Mouse (Mus musculus) C2C12 (cell line): ENCODE results near the gene Casp9. TPM values are rescaled to one million over a fixed set of nuclear protein-coding genes. Genes with fewer than 3 reads are reported as not detected.

Source experiments
- H3K27me3 ChIP-seq: one replicate; pipeline ENCODE4 v1.6.1; 2011; ENCODE audit not compliant: control insufficient read depth, insufficient read depth, insufficient read length
- H3K36me3 ChIP-seq: one replicate; pipeline ENCODE4 v1.6.1; 2011; ENCODE audit not compliant: control insufficient read depth, insufficient read depth
- H3K4me3 ChIP-seq: one replicate; pipeline ENCODE4 v1.5.1; 2011; ENCODE audit warnings: mild to moderate bottlenecking, control low read depth; ENCODE audit not compliant: poor library complexity, insufficient read depth, severe bottlenecking
- H3K79me2 ChIP-seq: one replicate; pipeline ENCODE4 v1.6.1; 2011; ENCODE audit not compliant: control insufficient read depth, insufficient read depth
- H3K79me3 ChIP-seq: one replicate; pipeline ENCODE4 v1.6.1; 2011; ENCODE audit warnings: low read depth, control low read depth
- H3ac ChIP-seq: one replicate; pipeline ENCODE3; 2011; ENCODE audit warnings: low read depth; ENCODE audit not compliant: control insufficient read depth, insufficient read length
- CEBPB ChIP-seq: IDR thresholded peaks from one replicate; pipeline ENCODE4 v1.6.1; 2011; ENCODE audit warnings: low read depth, mild to moderate bottlenecking, control low read depth, moderate library complexity
- CTCF ChIP-seq: IDR thresholded peaks from one replicate; pipeline ENCODE4 v1.5.1; 2011; ENCODE audit not compliant: control insufficient read depth, insufficient read depth, insufficient read length
- FOSL1 ChIP-seq: IDR thresholded peaks from one replicate; pipeline ENCODE4 v1.8.0; 2011; ENCODE audit warnings: mild to moderate bottlenecking, low read length; ENCODE audit not compliant: poor library complexity, insufficient read depth, severe bottlenecking
- MAX ChIP-seq: IDR thresholded peaks from one replicate; pipeline ENCODE4 v1.6.1; 2011; ENCODE audit warnings: mild to moderate bottlenecking, control low read depth
- MYOD1 ChIP-seq: IDR thresholded peaks from one replicate; pipeline ENCODE4 v1.6.1; 2011; ENCODE audit warnings: low read depth; ENCODE audit not compliant: control insufficient read depth, insufficient read length
- MYOG ChIP-seq: IDR thresholded peaks from one replicate; pipeline ENCODE4 v1.6.1; 2011; ENCODE audit not compliant: control insufficient read depth, insufficient read length; ENCODE audit errors: extremely low read depth
- USF1 ChIP-seq: IDR thresholded peaks from one replicate; pipeline ENCODE4 v1.6.1; 2011; ENCODE audit warnings: low read depth, mild to moderate bottlenecking, control low read depth, moderate library complexity
- polyA plus RNA-seq: library from polyadenylated mRNA; unstranded; fragments of >200 nt; fragmentation: generic; extraction: Trizol; gene quantifications from one replicate; pipeline ENCODE4 v1.2.1, GENCODE M21; 2012; ENCODE audit warnings: missing spikeins

Casp9 gene
- polyA plus RNA-seq, 1 experiment = 17.0 TPM

- H3K79me2 ChIP-seq = no peaks in the 10 kb centered on the region
- no peaks in the 10 kb centered on the region for H3K36me3 ChIP-seq
- H3K27me3 ChIP-seq = no peaks in the 10 kb centered on the region
- no peak overlapping the region for H3K4me3 ChIP-seq
- H3K79me3 ChIP-seq = no peaks in the 10 kb centered on the region
- no peak for TF ChIP-seq MYOD1
- TF ChIP-seq CTCF = no peak
- TF ChIP-seq MYOG = no peak
- TF ChIP-seq USF1 = no peak
- TF ChIP-seq MAX = no peak
- no peak for TF ChIP-seq CEBPB
- no peak for TF ChIP-seq FOSL1
- no peak overlapping the region for H3ac ChIP-seq
Observed at GRCm38 (mm10) chr4:141822089-141822488, 28.7 kb downstream of the Casp9 start.

GRCm38 (mm10) chr4:141822979-141823378, 29.6 kb downstream of the Casp9 start:
- Histone ChIP-seq H3ac (no peak overlapping the region), H3K79me2 (no peaks in the 10 kb centered on the region)

GRCm38 (mm10) chr4:141826060-141826459, 32.6 kb downstream of the Casp9 start, which contains the start of gene Cela2a:
TSS of gene Cela2a (minus strand) at chr4:141826160.
- H3K79me3 ChIP-seq = no peaks in the 10 kb centered on the region
- no peak within 1 kb of the TSS for H3K4me3 ChIP-seq
- H3K27me3 ChIP-seq = no peaks in the 10 kb centered on the region
- H3K36me3 ChIP-seq = no peaks in the 10 kb centered on the region
- TF ChIP-seq FOSL1 = no peak
- no peak for TF ChIP-seq MAX
- TF ChIP-seq CEBPB = no peak
- no peak for TF ChIP-seq CTCF
- no peak for TF ChIP-seq MYOG
- TF ChIP-seq USF1 = no peak
- no peak for TF ChIP-seq MYOD1
- H3ac ChIP-seq = no peak within 1 kb of the TSS
- no peaks in the 10 kb centered on the region for H3K79me2 ChIP-seq

More at GRCm38 (mm10) chr4:141822979-141823378, 29.6 kb downstream of the Casp9 start:
- no peak overlapping the region for H3K4me3 ChIP-seq
- H3K27me3 ChIP-seq = no peaks in the 10 kb centered on the region
- H3K79me3 ChIP-seq = no peaks in the 10 kb centered on the region
- H3K36me3 ChIP-seq = no peaks in the 10 kb centered on the region
- TF ChIP-seq MYOD1 (no peak), MAX (no peak), USF1 (no peak), CEBPB (no peak), CTCF (no peak), FOSL1 (no peak), MYOG (no peak)

GRCm38 (mm10) chr4:141827401-141827800, 34.0 kb downstream of the Casp9 start:
- Histone ChIP-seq H3K27me3 (no peaks in the 10 kb centered on the region), H3ac (no peak overlapping the region), H3K4me3 (no peak overlapping the region), H3K79me2 (no peaks in the 10 kb centered on the region), H3K79me3 (no peaks in the 10 kb centered on the region), H3K36me3 (no peaks in the 10 kb centered on the region)
- TF ChIP-seq FOSL1 (no peak), MYOD1 (no peak), MYOG (no peak), CEBPB (no peak), MAX (no peak), USF1 (no peak), CTCF (no peak)

GRCm38 (mm10) chr4:141828177-141828576, 34.8 kb downstream of the Casp9 start:
- no peak overlapping the region for H3ac ChIP-seq
- TF ChIP-seq USF1 = no peak
- TF ChIP-seq FOSL1 = no peak
- no peak for TF ChIP-seq MYOD1
- TF ChIP-seq CTCF = no peak
- H3K27me3 ChIP-seq = no peaks in the 10 kb centered on the region
- H3K36me3 ChIP-seq = no peaks in the 10 kb centered on the region
- H3K4me3 ChIP-seq = no peak overlapping the region
- H3K79me2 ChIP-seq = no peaks in the 10 kb centered on the region
- no peaks in the 10 kb centered on the region for H3K79me3 ChIP-seq

GRCm38 (mm10) chr4:141830381-141830780, 37.0 kb downstream of the Casp9 start:
- Histone ChIP-seq H3K36me3 (no peaks in the 10 kb centered on the region), H3K27me3 (no peaks in the 10 kb centered on the region), H3K79me3 (no peaks in the 10 kb centered on the region), H3K79me2 (no peaks in the 10 kb centered on the region), H3ac (no peak overlapping the region), H3K4me3 (no peak overlapping the region)
- no peak for TF ChIP-seq MYOD1
- TF ChIP-seq USF1 = no peak
- TF ChIP-seq MYOG = no peak
- TF ChIP-seq CEBPB = no peak
- no peak for TF ChIP-seq MAX
- TF ChIP-seq FOSL1 = no peak
- TF ChIP-seq CTCF = no peak
